Mouse (Mus musculus) hindbrain, embryonic 11.5 days (tissue): ENCODE data around the gene Taar3. TPM values are rescaled to one million over a fixed set of nuclear protein-coding genes. Genes with fewer than 3 reads are reported as not detected.

Experiments
- ATAC-seq: fragments of 200-750 bp; cut with Nextera tagmentation; 2 replicates; pipeline ENCODE4 v1.8.0; 2017; ENCODE audit warnings: mild to moderate bottlenecking, moderate TSS enrichment, moderate library complexity; ENCODE audit not compliant: low FRiP score
- DNase-seq: peaks from one replicate; pipeline ENCODE4 v3.0.0-alpha.2; 2015; ENCODE audit warnings: low spot score
- H3K27ac ChIP-seq: fragments of 300-500 bp; sonication (generic); 2 replicates; pipeline ENCODE4 v1.5.1; 2014; ENCODE audit warnings: mild to moderate bottlenecking, low read depth, low read length
- H3K27me3 ChIP-seq: fragments of 300-500 bp; sonication (generic); 2 replicates; pipeline ENCODE4 v1.6.1; 2014; ENCODE audit warnings: mild to moderate bottlenecking, low read length, moderate library complexity, mixed read lengths; ENCODE audit not compliant: control insufficient read depth, insufficient read depth
- H3K36me3 ChIP-seq: fragments of 300-500 bp; sonication (generic); 2 replicates; pipeline ENCODE4 v1.6.1; 2014; ENCODE audit warnings: mild to moderate bottlenecking, low read length, moderate library complexity, mixed read lengths; ENCODE audit not compliant: control insufficient read depth, insufficient read depth
- H3K4me1 ChIP-seq: fragments of 300-500 bp; sonication (generic); replicated peaks from 2 replicates; pipeline ENCODE4 v1.6.1; 2014; ENCODE audit warnings: low read length, mixed read lengths; ENCODE audit not compliant: control insufficient read depth, insufficient read depth
- H3K4me2 ChIP-seq: fragments of 300-500 bp; sonication (generic); replicated peaks from 2 replicates; pipeline ENCODE4 v1.6.1; 2014; ENCODE audit warnings: mild to moderate bottlenecking, low read depth, low read length
- H3K4me3 ChIP-seq: fragments of 300-500 bp; sonication (generic); 2 replicates; pipeline ENCODE4 v1.5.1; 2014; ENCODE audit warnings: low read depth, low read length
- H3K9ac ChIP-seq: fragments of 300-500 bp; sonication (generic); 2 replicates; pipeline ENCODE4 v1.6.1; 2014; ENCODE audit warnings: low read depth, low read length
- H3K9me3 ChIP-seq: fragments of 300-500 bp; sonication (generic); 2 replicates; pipeline ENCODE4 v1.6.1; 2016; ENCODE audit warnings: low read length; ENCODE audit not compliant: control insufficient read depth
- WGBS: fragments of 180-500 bp; shearing (Covaris S2); extraction: QIAGEN DNeasy Blood & Tissue Kit; methylation state at CpG from one replicate; pipeline ENCODE4 v1.1.7; 2014; 5-methylcytosine and 5-hydroxymethylcytosine counted together
- polyA plus RNA-seq: library from polyadenylated mRNA; unstranded; fragments of >200 nt; fragmentation: Nextera tagmentation; extraction: Ambion mirVana; gene quantifications from 2 replicates; pipeline ENCODE4 v1.2.1, GENCODE M21; 2014

Taar3 gene
- not detected in 2 replicates for polyA plus RNA-seq

GRCm38 (mm10) chr10:23949508-23950005, at the start of gene Taar3:
Gene Taar3, plus strand, starts transcription at chr10:23949558.
- Histone ChIP-seq H3K4me2 (no peak within 1 kb of the TSS), H3K27ac (no peak within 1 kb of the TSS), H3K4me3 (no peak within 1 kb of the TSS), H3K27me3 (no peaks in the 10 kb centered on the region), H3K4me1 (no peaks in the 10 kb centered on the region), H3K36me3 (no peaks in the 10 kb centered on the region), H3K9ac (no peak within 1 kb of the TSS), H3K9me3 (no peaks in the 10 kb centered on the region)
- WGBS: 88% methylated on average over 16 of the region's 16 CpGs
- DNase-seq: peak; percentile 9
- ATAC-seq: no peak

- Histone ChIP-seq H3K4me3 (no peak overlapping the region), H3K27ac (no peak overlapping the region), H3K27me3 (no peaks in the 10 kb centered on the region), H3K9ac (no peak overlapping the region), H3K4me1 (no peaks in the 10 kb centered on the region), H3K36me3 (no peaks in the 10 kb centered on the region), H3K4me2 (no peak overlapping the region), H3K9me3 (no peaks in the 10 kb centered on the region)
- ATAC-seq: no peak
- WGBS: 61% methylated on average over 3 of the region's 3 CpGs
- no peak for DNase-seq
These were observed 48.2 kb upstream of the Taar3 start for GRCm38 (mm10) chr10:23901119-23901518.

GRCm38 (mm10) chr10:23905661-23906060, 43.7 kb upstream of the Taar3 start:
- no peak for DNase-seq
- Histone ChIP-seq H3K27ac (no peak overlapping the region), H3K27me3 (no peaks in the 10 kb centered on the region), H3K9me3 (no peaks in the 10 kb centered on the region), H3K36me3 (no peaks in the 10 kb centered on the region), H3K4me3 (no peak overlapping the region), H3K4me1 (no peaks in the 10 kb centered on the region), H3K9ac (no peak overlapping the region), H3K4me2 (no peak overlapping the region)
- WGBS: 93% methylated on average over 1 of the region's 1 CpGs
- ATAC-seq: no peak

- WGBS: 87% methylated on average over 4 of the region's 4 CpGs
These were observed 29.3 kb upstream of the Taar3 start, which contains the start of gene Taar1 for GRCm38 (mm10) chr10:23920056-23920455. Gene Taar1, plus strand, starts transcription at chr10:23920356.

GRCm38 (mm10) chr10:23922468-23922867, 26.9 kb upstream of the Taar3 start:
- DNase-seq: no peak
- no peaks in the 10 kb centered on the region for H3K27me3 ChIP-seq
- H3K27ac ChIP-seq: no peak overlapping the region
- H3K4me2 ChIP-seq: no peak overlapping the region
- ATAC-seq: no peak
- no peak overlapping the region for H3K9ac ChIP-seq
- H3K9me3 ChIP-seq: no peaks in the 10 kb centered on the region
- no peak overlapping the region for H3K4me3 ChIP-seq
- no peaks in the 10 kb centered on the region for H3K4me1 ChIP-seq
- no peaks in the 10 kb centered on the region for H3K36me3 ChIP-seq
- WGBS: 76% methylated on average over 3 of the region's 3 CpGs

More at GRCm38 (mm10) chr10:23920056-23920455, 29.3 kb upstream of the Taar3 start, which contains the start of gene Taar1:
- Histone ChIP-seq H3K4me1 (no peaks in the 10 kb centered on the region), H3K27ac (no peak within 1 kb of the TSS), H3K36me3 (no peaks in the 10 kb centered on the region), H3K4me3 (no peak within 1 kb of the TSS), H3K4me2 (no peak within 1 kb of the TSS), H3K27me3 (no peaks in the 10 kb centered on the region), H3K9me3 (no peaks in the 10 kb centered on the region), H3K9ac (no peak within 1 kb of the TSS)
- ATAC-seq: no peak
- no peak for DNase-seq

- DNase-seq (no peak), ATAC-seq (no peak)
- H3K9me3 ChIP-seq: no peaks in the 10 kb centered on the region
- H3K4me3 ChIP-seq: no peak overlapping the region
- no peak overlapping the region for H3K9ac ChIP-seq
- no peaks in the 10 kb centered on the region for H3K4me1 ChIP-seq
- no peaks in the 10 kb centered on the region for H3K27me3 ChIP-seq
- H3K4me2 ChIP-seq: no peak overlapping the region
- H3K27ac ChIP-seq: no peak overlapping the region
- H3K36me3 ChIP-seq: no peaks in the 10 kb centered on the region
- 87% methylated on average over 2 of the region's 2 CpGs for WGBS
These were observed 25.4 kb upstream of the Taar3 start for GRCm38 (mm10) chr10:23923941-23924340.

- no peak overlapping the region for H3K4me3 ChIP-seq
- H3K36me3 ChIP-seq: no peaks in the 10 kb centered on the region
- H3K9me3 ChIP-seq: no peaks in the 10 kb centered on the region
- H3K4me2 ChIP-seq: no peak overlapping the region
- no peak overlapping the region for H3K27ac ChIP-seq
- no peaks in the 10 kb centered on the region for H3K27me3 ChIP-seq
- 56% methylated on average over 4 of the region's 4 CpGs for WGBS
- DNase-seq (no peak), ATAC-seq (no peak)
- H3K4me1 ChIP-seq: no peaks in the 10 kb centered on the region
- no peak overlapping the region for H3K9ac ChIP-seq
These were observed 11.7 kb upstream of the Taar3 start for GRCm38 (mm10) chr10:23937613-23938012.

GRCm38 (mm10) chr10:23938312-23938711, 11.0 kb upstream of the Taar3 start, which contains the start of gene Taar2:
Gene Taar2, plus strand, starts transcription at chr10:23938572.
- Histone ChIP-seq H3K9ac (no peak within 1 kb of the TSS), H3K27ac (no peak within 1 kb of the TSS), H3K4me1 (no peaks in the 10 kb centered on the region), H3K4me2 (no peak within 1 kb of the TSS), H3K27me3 (no peaks in the 10 kb centered on the region), H3K9me3 (no peaks in the 10 kb centered on the region), H3K4me3 (no peak within 1 kb of the TSS), H3K36me3 (no peaks in the 10 kb centered on the region)
- ATAC-seq: no peak
- 58% methylated on average over 6 of the region's 6 CpGs for WGBS
- no peak for DNase-seq

GRCm38 (mm10) chr10:23942465-23942864, 6.9 kb upstream of the Taar3 start:
- no peak overlapping the region for H3K4me3 ChIP-seq
- H3K27ac ChIP-seq: no peak overlapping the region
- 79% methylated on average over 5 of the region's 5 CpGs for WGBS
- H3K9me3 ChIP-seq: no peaks in the 10 kb centered on the region
- H3K9ac ChIP-seq: no peak overlapping the region
- H3K36me3 ChIP-seq: no peaks in the 10 kb centered on the region
- H3K27me3 ChIP-seq: no peaks in the 10 kb centered on the region
- no peak for ATAC-seq
- DNase-seq: peak; percentile 9
- no peak overlapping the region for H3K4me2 ChIP-seq
- H3K4me1 ChIP-seq: no peaks in the 10 kb centered on the region
